Mouse (Mus musculus): ENCODE results near the gene Cyp2c23.

Gene Cyp2c23

DNA sequence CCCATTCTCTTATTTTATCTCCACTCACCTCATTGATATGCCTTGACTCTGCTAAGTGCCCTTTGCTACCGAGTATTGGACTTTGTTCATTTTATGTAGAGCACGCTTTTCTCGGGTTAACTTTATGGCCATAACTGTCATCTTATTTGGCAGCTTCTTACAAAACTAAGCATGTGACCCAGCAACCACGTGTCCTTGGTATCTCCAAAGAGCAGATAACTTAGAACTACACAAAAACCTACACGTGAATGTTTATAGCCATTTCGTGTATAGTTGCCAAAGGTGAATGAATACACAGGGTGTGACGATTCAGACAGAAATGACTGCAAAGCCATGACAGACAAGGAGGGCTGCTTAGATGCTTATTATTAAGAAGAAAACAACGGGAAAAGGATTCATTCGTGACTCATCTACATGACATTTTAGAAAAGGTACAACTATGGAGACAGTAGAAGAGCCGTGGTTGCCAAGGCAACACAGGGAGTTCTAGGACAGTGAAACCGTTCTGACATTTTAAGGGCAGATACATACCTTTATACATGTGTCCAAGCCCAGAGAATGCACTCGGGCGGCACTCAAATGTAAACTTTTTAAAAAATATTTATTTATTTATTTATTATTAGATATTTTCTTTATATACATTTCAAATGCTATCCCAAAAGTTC, 4.0 kb downstream of the Cyp2c23 start:
- DNase-seq (ENCODE audit: low spot score in 2 of 2), result no peak

- no peak for DNase-seq (ENCODE audit: low spot score in 2 of 2)
Measured at GRCm38 (mm10) chr19:44023066-44023465, 5.9 kb downstream of the Cyp2c23 start.

GRCm38 (mm10) chr19:44021502-44021901, 7.5 kb downstream of the Cyp2c23 start:
- peak in 1 of 2 experiments; percentile 4 for DNase-seq (ENCODE audit: low spot score in 2 of 2)

GRCm38 (mm10) chr19:44019739-44020138, 9.3 kb downstream of the Cyp2c23 start:
- no peak for DNase-seq (ENCODE audit: low spot score in 2 of 2)

- no peak for DNase-seq (ENCODE audit: low spot score in 2 of 2)
Measured at GRCm38 (mm10) chr19:44013862-44014261, 15.1 kb downstream of the Cyp2c23 start.

- no peak for DNase-seq (ENCODE audit: low spot score in 2 of 2)
Measured at GRCm38 (mm10) chr19:44008784-44009183, 20.2 kb downstream of the Cyp2c23 start.

- DNase-seq (ENCODE audit: low spot score in 2 of 2), result no peak
Measured at GRCm38 (mm10) chr19:44007186-44007585, 21.8 kb downstream of the Cyp2c23 start.

- no peak for DNase-seq (ENCODE audit: low spot score in 2 of 2)
Measured at GRCm38 (mm10) chr19:44005025-44005424, 24.0 kb downstream of the Cyp2c23 start.

GRCm38 (mm10) chr19:44004261-44004660, 24.7 kb downstream of the Cyp2c23 start:
- no peak for DNase-seq (ENCODE audit: low spot score in 2 of 2)

DNA sequence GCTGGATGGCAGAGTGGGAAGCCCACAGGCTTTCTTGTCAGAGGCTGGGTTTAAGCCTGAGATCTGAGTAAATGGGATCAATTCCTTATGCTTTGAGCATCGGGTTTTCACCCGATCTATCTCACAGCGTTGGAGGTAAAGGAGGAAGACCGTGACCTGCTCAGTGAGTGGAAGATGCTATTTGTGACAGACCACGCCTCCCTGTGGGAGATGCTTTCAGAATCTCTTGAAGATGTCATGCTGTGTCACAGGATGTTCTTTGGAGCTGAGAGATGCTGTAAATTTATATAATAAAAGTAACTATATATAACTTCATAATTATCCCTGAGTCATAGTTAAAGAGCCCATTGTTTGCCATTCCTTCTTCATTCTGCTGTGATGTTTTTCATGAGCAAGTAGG, 28.3 kb downstream of the Cyp2c23 start:
- DNase-seq (ENCODE audit: low spot score in 2 of 2), result no peak

DNA sequence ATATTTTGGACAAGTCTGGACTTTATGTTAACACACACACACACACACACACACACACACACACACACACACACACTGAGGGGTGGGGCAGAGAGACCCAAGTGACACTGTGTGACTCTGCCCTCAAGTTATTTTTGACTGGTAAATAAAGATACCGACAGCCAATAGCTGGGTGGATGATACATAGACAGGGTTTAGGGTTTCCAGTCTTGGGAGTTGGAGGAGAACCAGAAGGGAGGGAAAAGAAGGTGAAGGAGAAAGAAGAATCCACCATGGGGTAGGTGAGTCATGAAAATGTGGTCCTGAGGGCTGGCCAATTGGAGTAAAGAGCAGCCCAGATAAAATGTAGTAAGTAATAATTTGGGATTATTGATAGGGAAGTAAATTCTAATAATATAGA, 28.9 kb downstream of the Cyp2c23 start:
- DNase-seq (ENCODE audit: low spot score in 2 of 2), result no peak

DNA sequence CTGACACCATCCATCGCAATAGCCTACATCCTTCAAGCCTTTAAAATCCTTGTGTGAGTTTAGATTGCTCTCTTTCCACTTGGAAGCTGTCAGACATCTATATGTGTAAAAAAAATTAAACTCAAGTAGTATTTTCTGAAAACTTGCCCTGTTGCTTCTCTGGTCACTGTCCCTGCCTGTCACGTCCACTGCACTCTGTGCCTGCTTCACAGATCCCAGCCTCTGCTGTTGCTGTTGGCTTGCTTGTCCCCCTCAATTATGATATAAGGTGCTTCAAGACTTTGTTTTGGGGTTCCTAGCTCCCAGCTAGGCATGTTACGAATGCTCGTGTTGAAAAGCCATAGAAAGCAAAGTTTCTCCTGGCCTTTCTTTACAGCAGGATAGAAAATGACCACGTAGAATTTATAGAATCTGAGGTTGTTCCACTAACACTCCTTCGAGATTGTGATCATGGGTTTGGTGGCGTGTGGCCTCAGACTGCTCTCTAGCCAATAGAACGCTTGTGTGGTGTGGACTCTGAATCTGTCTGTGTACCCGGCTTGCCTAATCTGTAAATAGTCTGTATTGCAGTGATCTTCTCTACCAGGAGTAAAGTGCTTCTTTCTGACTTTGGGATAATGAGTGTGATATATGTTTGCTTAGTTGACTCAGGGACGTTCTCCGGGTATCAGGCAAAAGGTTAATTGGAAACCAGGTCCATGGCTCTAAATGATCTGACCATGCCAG, 30.0 kb downstream of the Cyp2c23 start:
- DNase-seq (ENCODE audit: low spot score in 2 of 2), result no peak

GRCm38 (mm10) chr19:43998101-43998500, 30.9 kb downstream of the Cyp2c23 start:
- DNase-seq (ENCODE audit: low spot score in 2 of 2), result no peak

- DNase-seq (ENCODE audit: low spot score in 2 of 2), result no peak
Measured at GRCm38 (mm10) chr19:43995427-43995826, 33.6 kb downstream of the Cyp2c23 start.

- no peak for DNase-seq (ENCODE audit: low spot score in 2 of 2)
Measured at GRCm38 (mm10) chr19:43992464-43992863, 36.5 kb downstream of the Cyp2c23 start.

GRCm38 (mm10) chr19:43990362-43990761, 38.6 kb downstream of the Cyp2c23 start:
- no peak for DNase-seq (ENCODE audit: low spot score in 2 of 2)

DNA sequence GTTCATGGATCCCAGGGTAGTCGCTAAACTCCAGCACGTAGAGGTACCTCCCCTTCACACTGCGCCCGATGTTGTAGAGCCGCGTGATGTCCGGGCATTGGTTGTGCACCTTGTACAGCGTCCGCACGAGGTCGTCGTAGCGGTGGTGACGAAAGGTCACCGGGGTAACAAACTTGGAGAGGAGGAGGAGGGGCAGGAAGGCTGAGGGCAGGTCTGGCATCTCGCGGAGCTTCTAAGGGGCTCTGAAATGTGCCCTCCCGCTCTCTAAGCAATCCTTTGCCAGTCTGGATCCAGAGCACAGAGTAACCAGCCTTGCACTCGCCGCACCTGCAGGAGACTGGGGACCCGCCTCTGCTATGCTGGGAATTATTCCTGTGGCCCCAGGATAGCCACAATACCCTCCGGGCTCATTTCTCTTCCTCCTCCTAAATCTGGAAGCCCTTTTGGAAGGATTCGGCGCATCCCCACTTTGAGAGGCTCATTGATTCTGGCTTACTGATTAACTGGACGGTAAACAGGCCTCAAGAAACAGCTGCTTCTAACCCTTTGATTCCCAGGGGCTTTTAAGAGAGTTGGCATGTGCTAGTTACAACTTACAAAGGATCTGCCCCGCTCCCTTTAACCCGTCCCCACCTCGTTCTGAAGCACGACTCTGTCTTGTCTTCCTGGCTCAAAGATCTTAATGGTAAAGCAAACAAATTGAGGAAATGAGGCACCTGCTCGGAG, 42.8 kb downstream of the Cyp2c23 start, which contains the start of gene Cpn1:
Cpn1 (minus strand) TSS at position 488 of the 726 bp plus-strand sequence.
- no peak for DNase-seq (ENCODE audit: low spot score in 2 of 2)

- no peak for DNase-seq (ENCODE audit: low spot score in 2 of 2)
Measured at GRCm38 (mm10) chr19:43981992-43982391, 47.0 kb downstream of the Cyp2c23 start.

DNA sequence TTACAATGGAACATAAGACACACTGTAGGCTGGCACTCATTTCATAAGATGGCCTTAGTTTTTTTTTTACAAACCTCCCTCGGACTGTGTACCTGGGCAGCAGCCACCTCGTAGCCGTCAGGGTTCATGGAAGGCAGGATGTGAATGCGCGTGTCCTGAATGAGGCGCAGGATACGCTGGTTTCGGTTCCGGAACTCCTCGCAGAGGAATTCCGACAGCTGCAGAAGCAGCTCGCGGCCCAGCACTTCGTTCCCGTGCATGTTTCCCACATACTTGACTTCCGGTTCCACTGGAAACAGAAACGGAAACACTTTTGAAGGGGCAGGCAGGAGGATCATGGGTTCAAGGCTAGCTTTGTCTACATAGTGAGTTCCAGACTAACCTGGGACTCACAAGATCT, 48.3 kb downstream of the Cyp2c23 start:
- no peak for DNase-seq (ENCODE audit: low spot score in 2 of 2)

- no peak for DNase-seq (ENCODE audit: low spot score in 2 of 2)
Measured at GRCm38 (mm10) chr19:43977799-43978198, 51.2 kb downstream of the Cyp2c23 start.

DNA sequence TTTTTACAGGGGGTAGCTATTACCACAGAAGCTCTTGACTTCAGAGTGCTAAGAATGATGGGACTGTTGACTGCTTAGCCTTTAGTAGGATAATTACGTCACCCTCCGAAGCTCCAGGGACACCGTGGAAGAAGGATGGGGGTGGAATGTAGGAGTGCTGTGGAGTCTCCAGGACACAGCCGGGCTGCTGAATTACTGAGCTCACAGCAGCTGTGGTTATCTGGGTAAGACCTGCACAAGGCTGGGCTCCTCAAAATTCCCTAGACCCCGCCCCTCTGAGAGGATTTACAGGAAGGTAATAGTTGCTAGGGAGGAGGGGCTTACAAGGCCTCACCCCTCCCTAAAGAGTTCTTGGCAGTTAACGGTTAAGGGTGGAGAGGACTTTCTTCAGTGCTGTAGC, 52.3 kb downstream of the Cyp2c23 start:
- DNase-seq (ENCODE audit: low spot score in 2 of 2), result no peak

DNA sequence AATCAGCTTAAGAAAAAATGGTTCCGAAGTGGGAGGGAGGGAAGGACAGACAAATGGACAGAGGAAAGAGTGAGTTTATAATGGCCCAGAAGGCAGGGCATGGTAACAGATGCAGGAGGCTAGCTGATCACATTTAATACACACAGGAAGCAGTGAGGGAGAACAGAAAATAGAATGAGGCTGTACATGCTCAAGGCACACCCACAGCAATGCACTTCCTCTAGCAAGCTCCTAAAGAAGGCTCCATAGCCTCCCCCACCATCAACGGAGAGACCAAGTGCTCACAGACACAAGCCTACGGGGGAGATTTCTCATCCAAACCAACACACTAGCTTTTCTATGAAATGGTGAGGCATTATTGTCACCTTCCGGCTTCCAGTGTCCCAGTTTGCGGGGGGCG, 54.8 kb downstream of the Cyp2c23 start:
- no peak for DNase-seq (ENCODE audit: low spot score in 2 of 2)

- DNase-seq (ENCODE audit: low spot score in 2 of 2), result no peak
Measured at GRCm38 (mm10) chr19:43973711-43974110, 55.3 kb downstream of the Cyp2c23 start.
